Mouse (Mus musculus) kidney, adult 2 months (tissue): ENCODE data around the gene Ano4. TPM values are rescaled to one million over a fixed set of nuclear protein-coding genes. Genes with fewer than 3 reads are reported as not detected.

Source experiments
- DNase-seq: peaks from one replicate; pipeline ENCODE4 v3.0.0; 2021
- H3K27ac ChIP-seq: fragments of 200-500 bp; 2 replicates; pipeline ENCODE4 v1.5.1; 2012; ENCODE audit warnings: low read depth, low read length, control low read depth, inconsistent platforms; ENCODE audit not compliant: insufficient read depth
- H3K27me3 ChIP-seq: fragments of 200-500 bp; replicated peaks from 2 replicates; pipeline ENCODE4 v1.6.1; 2012; ENCODE audit warnings: mild to moderate bottlenecking, moderate library complexity, low read length, inconsistent platforms; ENCODE audit not compliant: control insufficient read depth, insufficient read depth
- H3K36me3 ChIP-seq: fragments of 200-500 bp; 2 replicates; pipeline ENCODE4 v1.6.1; 2012; ENCODE audit warnings: mild to moderate bottlenecking, moderate library complexity, low read length, inconsistent platforms; ENCODE audit not compliant: control insufficient read depth, insufficient read depth
- H3K4me1 ChIP-seq: fragments of 200-500 bp; 2 replicates; pipeline ENCODE4 v1.6.1; 2011; ENCODE audit warnings: low read length; ENCODE audit not compliant: control insufficient read depth, insufficient read depth
- H3K4me3 ChIP-seq: fragments of 200-500 bp; 2 replicates; pipeline ENCODE4 v1.5.1; 2011; ENCODE audit warnings: mild to moderate bottlenecking, low read depth, low read length, control low read depth; ENCODE audit not compliant: insufficient read depth
- CTCF ChIP-seq: fragments of 200-500 bp; conservative IDR thresholded peaks from 2 replicates; pipeline ENCODE4 v1.5.1; 2011; ENCODE audit warnings: low read depth, mild to moderate bottlenecking, control low read depth, low read length, moderate library complexity, mixed read lengths; ENCODE audit not compliant: insufficient read depth, insufficient read length
- POLR2A ChIP-seq: fragments of 200-500 bp; IDR thresholded peaks from one replicate; pipeline ENCODE4 v1.6.1; 2011; ENCODE audit warnings: low read depth, low read length, control low read depth
- WGBS: fragments of 180-500 bp; shearing (Covaris S2); methylation state at CpG from one replicate; pipeline ENCODE4 v1.1.7; 2018; 5-methylcytosine and 5-hydroxymethylcytosine counted together
- polyA plus RNA-seq: library from polyadenylated mRNA; depleted of rRNA; stranded (reverse); fragments of >200 nt; gene quantifications from 2 replicates; pipeline ENCODE4 v1.2.3, GENCODE M21; 2012

Gene Ano4
- polyA plus RNA-seq, 1 experiment = 0.69 TPM

DNA sequence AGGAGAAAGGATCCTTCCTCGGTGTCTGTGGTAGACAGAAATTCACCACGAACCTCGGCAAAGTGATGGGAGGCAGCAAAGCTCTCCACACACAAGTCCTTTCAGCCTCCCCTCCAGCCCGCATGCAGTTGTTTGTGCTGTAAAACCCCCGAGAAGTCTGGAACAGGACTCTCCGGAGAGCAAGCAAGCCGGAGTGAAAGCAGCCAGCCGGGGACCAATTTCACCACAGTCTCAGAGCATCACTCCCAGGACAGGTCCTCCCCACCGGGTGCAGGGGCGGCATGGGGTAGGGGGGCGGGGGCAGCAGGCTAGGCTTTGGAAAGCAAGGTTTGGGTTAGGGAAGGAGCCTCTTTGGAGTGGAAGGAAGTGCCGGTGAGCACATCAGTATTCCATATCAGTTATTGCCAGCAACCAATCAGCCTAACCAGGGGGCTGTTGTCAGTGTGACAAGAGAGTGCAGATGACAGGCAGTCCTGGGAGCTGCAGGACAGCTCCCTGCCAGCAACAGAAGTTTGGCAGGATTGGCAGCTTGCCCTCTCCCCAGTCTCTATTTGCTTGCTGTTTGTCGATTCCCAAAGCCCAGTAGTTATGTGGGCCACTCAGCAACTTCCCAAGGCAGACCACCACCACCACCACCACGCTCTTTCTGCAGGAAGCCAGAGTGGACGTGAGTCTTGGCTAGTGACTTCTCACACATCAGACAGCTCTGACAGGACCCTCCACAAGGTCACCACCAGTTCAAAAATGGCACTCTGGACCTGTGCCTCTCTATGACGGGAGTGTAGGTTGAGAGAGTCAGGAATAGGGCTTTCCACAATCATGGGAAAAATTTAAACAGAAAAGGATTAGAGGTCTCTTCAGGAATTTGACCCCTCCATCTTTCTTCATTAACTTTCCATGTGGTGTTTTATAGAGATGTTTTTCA lies 86.8 kb downstream of the Ano4 start:
- Histone ChIP-seq H3K4me3 (no peak overlapping the region), H3K4me1 (no peaks in the 10 kb centered on the region), H3K36me3 (no peaks in the 10 kb centered on the region), H3K27ac (no peak overlapping the region), H3K27me3 (no peaks in the 10 kb centered on the region)
- no peak for DNase-seq
- TF ChIP-seq POLR2A = no peak
- TF ChIP-seq CTCF = no peak
- 7% methylated on average over 16 of the region's 16 CpGs for WGBS

DNA sequence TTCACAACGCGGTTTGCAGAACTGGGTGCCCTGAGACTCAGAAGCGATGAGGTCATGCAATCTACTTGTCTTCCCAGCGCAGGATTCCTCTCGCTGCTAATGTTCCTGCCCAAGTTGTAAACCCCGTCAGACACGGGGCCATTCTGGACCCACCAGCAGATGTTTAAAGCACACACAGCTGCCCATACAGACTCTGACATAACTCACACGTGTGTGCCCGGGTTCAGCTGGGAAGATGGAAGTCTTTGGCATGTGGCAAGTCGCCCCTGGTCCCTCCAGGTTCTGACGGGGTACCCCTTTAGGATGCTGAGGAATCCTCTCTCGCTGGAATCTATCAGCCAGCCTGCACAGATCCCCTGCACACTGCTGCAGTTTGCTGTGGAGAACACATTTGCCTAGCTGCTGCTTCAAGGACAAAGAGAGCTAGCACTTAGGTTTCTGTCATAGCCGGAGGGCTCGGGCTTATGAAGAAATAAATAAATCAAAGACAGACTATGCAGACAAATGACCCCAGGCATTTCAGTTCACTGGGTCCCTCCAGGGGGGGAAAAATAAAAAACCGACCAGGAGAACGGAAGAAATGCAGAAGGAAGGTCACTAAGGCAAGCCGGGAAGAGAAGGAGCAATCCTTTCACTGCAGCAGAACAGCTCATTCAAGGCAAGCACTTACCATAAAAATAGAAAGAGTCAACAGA lies 87.7 kb downstream of the Ano4 start:
- no peak overlapping the region for H3K27ac ChIP-seq
- no peaks in the 10 kb centered on the region for H3K27me3 ChIP-seq
- 3% methylated on average over 17 of the region's 17 CpGs for WGBS
- no peaks in the 10 kb centered on the region for H3K36me3 ChIP-seq
- DNase-seq = no peak
- TF ChIP-seq POLR2A (no peak), CTCF (no peak)
- no peak overlapping the region for H3K4me3 ChIP-seq
- no peaks in the 10 kb centered on the region for H3K4me1 ChIP-seq

DNA sequence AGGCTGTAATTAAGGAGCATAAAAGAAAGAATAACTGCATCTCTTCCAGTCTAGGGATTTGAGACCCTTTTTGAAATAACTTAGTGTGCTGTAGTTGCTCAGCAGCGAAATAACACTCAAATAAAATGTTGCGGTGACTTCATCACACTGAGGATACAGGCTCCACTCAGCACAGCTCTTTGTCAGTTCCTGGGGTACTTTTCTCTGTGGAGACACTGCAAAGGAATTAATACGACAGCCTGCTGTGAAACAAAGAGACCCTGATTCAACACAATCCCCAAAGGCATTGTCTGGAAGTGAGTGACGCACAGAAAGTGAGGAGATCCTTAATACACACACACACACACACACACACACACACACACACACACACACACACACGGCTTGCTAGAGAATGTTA lies 89.8 kb downstream of the Ano4 start:
- Histone ChIP-seq H3K27ac (no peak overlapping the region), H3K4me1 (no peaks in the 10 kb centered on the region), H3K27me3 (no peaks in the 10 kb centered on the region), H3K36me3 (no peaks in the 10 kb centered on the region), H3K4me3 (no peak overlapping the region)
- DNase-seq = no peak
- TF ChIP-seq CTCF = no peak
- TF ChIP-seq POLR2A = no peak
- 79% methylated on average over 5 of the region's 5 CpGs for WGBS

DNA sequence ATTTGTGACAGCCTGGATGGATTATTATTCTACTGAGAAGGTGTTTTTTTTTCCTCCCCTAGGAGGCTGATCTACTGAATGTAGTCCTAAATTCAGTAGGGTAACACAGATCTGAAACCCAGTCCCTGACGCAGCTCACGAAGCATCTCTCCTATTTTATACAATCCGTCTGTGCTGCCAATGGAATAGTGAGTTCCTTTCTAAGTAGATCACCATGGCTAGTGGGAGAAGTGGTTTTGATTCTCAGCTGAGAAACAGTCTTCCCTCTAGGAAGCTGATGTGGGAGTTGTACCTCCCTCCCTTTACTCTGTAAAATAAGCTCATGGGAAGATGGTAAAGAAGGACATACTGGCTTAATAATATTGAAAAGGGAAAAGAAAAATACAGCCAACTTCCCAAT lies 90.8 kb downstream of the Ano4 start:
- TF ChIP-seq POLR2A (no peak), CTCF (no peak)

GRCm38 (mm10) chr10:89252636-89253035 lies 91.9 kb downstream of the Ano4 start:
- no peaks in the 10 kb centered on the region for H3K36me3 ChIP-seq
- 91% methylated on average over 5 of the region's 5 CpGs for WGBS
- no peak for DNase-seq
- H3K27ac ChIP-seq = no peak overlapping the region
- no peaks in the 10 kb centered on the region for H3K4me1 ChIP-seq
- no peak overlapping the region for H3K4me3 ChIP-seq
- TF ChIP-seq POLR2A (no peak), CTCF (no peak)
- no peaks in the 10 kb centered on the region for H3K27me3 ChIP-seq

More for the DNA sequence above, 90.8 kb downstream of the Ano4 start:
- 51% methylated on average over 3 of the region's 3 CpGs for WGBS
- Histone ChIP-seq H3K4me3 (no peak overlapping the region), H3K27me3 (no peaks in the 10 kb centered on the region), H3K27ac (no peak overlapping the region), H3K4me1 (no peaks in the 10 kb centered on the region), H3K36me3 (no peaks in the 10 kb centered on the region)
- DNase-seq = no peak

- Histone ChIP-seq H3K27me3 (no peaks in the 10 kb centered on the region; the same call in 1 of the 2 replicates), H3K27ac (no peak overlapping the region), H3K4me3 (no peak overlapping the region), H3K36me3 (no peaks in the 10 kb centered on the region), H3K4me1 (no peaks in the 10 kb centered on the region)
- no peak for DNase-seq
- WGBS = 83% methylated on average over 1 of the region's 1 CpGs
- TF ChIP-seq POLR2A (no peak), CTCF (no peak)
These were observed 100.8 kb downstream of the Ano4 start for GRCm38 (mm10) chr10:89243808-89244207.

GRCm38 (mm10) chr10:89224524-89224923 lies 120.0 kb downstream of the Ano4 start:
- TF ChIP-seq POLR2A (no peak), CTCF (no peak)
- WGBS = 33% methylated on average over 7 of the region's 7 CpGs
- Histone ChIP-seq H3K36me3 (no peaks in the 10 kb centered on the region), H3K27me3 (no peaks in the 10 kb centered on the region), H3K27ac (no peak overlapping the region), H3K4me3 (no peak overlapping the region), H3K4me1 (no peaks in the 10 kb centered on the region)
- DNase-seq = peak; percentile 9
